Mouse (Mus musculus) olfactory bulb, adult 2 months (tissue): ENCODE data around the gene Shox2.

Experiments
- CTCF ChIP-seq: fragments of 200-500 bp; IDR thresholded peaks from 2 replicates; pipeline ENCODE4 v1.5.1; 2012; ENCODE audit warnings: low read depth, mild to moderate bottlenecking, low read length, moderate library complexity; ENCODE audit not compliant: insufficient read depth
- POLR2A ChIP-seq: fragments of 200-500 bp; IDR thresholded peaks from 2 replicates; pipeline ENCODE4 v1.6.1; 2012; ENCODE audit warnings: mild to moderate bottlenecking, low read depth, low read length, moderate library complexity; ENCODE audit not compliant: insufficient read depth

- TF ChIP-seq POLR2A (no peak), CTCF (no peak)
Measured at GRCm38 (mm10) chr3:66959972-66960371, 21.6 kb downstream of the Shox2 start.
